Mouse (Mus musculus): Measurements from ENCODE around the gene Ocrl. TPM values are rescaled to one million over a fixed set of nuclear protein-coding genes. Genes with fewer than 3 reads are reported as not detected.

The Ocrl gene
- polyA plus RNA-seq, 1 experiment from 2014 or later = 24.3 TPM

DNA sequence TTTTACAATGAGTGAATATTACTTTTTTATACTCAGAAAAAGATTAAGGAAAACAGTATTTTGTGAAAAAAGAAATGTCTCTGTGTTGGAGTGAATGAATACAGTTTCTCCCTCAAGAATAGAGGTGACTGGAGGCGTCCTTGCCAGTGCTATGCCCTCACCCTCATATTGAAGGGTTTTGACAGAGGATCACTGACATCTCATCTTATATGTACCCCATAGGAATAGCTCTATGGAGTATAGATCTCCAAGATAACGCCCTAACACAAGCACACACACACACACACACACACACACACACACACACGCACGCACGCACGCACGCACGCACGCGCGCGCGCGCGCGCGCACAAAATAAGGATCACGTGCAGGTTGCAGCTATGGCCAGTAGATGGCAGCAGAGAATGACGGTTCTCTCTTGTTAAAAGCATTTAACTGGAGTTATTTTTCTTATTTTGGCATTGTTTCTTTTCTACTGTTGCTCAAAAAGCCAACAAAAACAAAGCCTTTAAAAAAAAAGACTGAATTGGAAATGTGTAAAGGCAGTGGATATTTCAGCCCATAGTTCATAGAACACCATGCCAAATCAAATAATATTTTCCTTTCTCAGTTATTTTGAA, 72.9 kb downstream of the Ocrl start:
- in situ Hi-C loops (cut with MboI; ENCODE audit: low pct_unique_long_range_greater_than_20kb) = no loop called here
- DNase-seq (ENCODE audit: low read depth, low spot score) (no peak), ATAC-seq (no peak)
- ChIA-PET POLR2A (interaction anchor here (0.7 kb wide), 1 partner anchor 386 kb away, joined by 3 read pairs; no protein-coding TSS in a partner anchor), CTCF (interaction anchor here (1.0 to 1.4 kb wide), 4 partner anchors 8 to 425 kb away, joined by 3 to 8 read pairs (median 5); no protein-coding TSS in a partner anchor)
- TF ChIP-seq CTCF (IDR thresholded peaks at IDR 0.05) = peak; percentile 45
- H3K27me3 ChIP-seq = peaks cover 26% of the 10 kb centered on the region

GRCm38 (mm10) chrX:47988024-47988423, 75.8 kb downstream of the Ocrl start:
- ATAC-seq = no peak
- ChIA-PET CTCF (no interaction called here), POLR2A (no interaction called here)
- no peak for TF ChIP-seq CTCF (IDR thresholded peaks at IDR 0.05)
- DNase-seq (ENCODE audit: low read depth, low spot score) = no peak
- peaks cover 16% of the 10 kb centered on the region for H3K27me3 ChIP-seq
- in situ Hi-C loops (cut with MboI; ENCODE audit: low pct_unique_long_range_greater_than_20kb) = no loop called here

GRCm38 (mm10) chrX:47992606-47993005, 80.4 kb downstream of the Ocrl start:
- in situ Hi-C loops (cut with MboI; ENCODE audit: low pct_unique_long_range_greater_than_20kb) = loop anchor here (10.0 kb wide), 2 partner anchors 282 to 412 kb away; no protein-coding TSS in a partner anchor
- ATAC-seq (no peak), DNase-seq (ENCODE audit: low read depth, low spot score) (no peak)
- CTCF ChIA-PET = interaction anchor here (1.2 kb wide), 1 partner anchor 26 kb away, joined by 3 read pairs; no protein-coding TSS in a partner anchor
- POLR2A ChIA-PET = no interaction called here
- peaks cover 6% of the 10 kb centered on the region for H3K27me3 ChIP-seq
- peak; percentile 81 for TF ChIP-seq CTCF (IDR thresholded peaks at IDR 0.05)

DNA sequence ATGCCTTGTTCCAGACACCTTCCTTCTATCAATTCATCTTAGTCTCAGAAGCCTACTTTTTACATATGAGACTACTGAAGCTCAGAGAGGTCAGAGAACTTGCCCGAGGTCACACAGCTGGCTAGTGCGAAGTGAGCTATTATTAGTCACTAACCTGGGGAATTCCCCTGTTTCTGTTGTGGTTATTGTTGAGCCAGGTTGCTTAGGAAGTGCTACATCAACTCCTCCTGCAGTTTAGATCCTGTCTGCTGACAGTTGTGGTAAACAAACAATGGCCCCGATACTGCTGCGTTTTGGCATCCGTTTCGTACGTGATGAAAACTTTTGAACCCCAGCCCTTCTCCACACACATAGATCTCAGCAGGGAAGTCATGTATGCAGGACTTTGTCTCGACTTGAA, 86.2 kb downstream of the Ocrl start:
- TF ChIP-seq CTCF (IDR thresholded peaks at IDR 0.05) = no peak
- peaks cover 4% of the 10 kb centered on the region for H3K27me3 ChIP-seq
- ChIA-PET POLR2A (no interaction called here), CTCF (no interaction called here)
- ATAC-seq = no peak
- no peak for DNase-seq (ENCODE audit: low read depth, low spot score)
- in situ Hi-C loops (cut with MboI; ENCODE audit: low pct_unique_long_range_greater_than_20kb) = loop anchor here (10.0 kb wide), 2 partner anchors 276 to 406 kb away; no protein-coding TSS in a partner anchor

DNA sequence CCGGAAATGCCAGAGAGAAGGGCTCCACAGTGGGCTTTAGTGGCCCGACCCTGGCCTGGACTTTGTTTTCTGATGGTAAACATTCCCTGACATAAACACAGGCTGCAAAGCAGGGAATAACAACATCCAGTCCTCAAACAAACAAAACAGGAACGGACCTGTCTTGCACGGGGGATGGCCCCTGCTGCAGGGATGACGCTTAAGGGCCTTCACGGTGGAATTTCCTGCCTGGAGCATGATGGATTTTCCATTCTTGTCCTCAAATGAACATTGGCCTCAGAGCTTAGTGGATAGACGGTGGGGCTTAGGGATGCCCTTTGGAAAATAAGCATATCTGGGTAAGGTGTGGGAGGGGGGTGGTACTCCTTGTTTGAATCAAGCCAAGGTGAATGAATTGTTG, 89.0 kb downstream of the Ocrl start:
- no peak for DNase-seq (ENCODE audit: low read depth, low spot score)
- H3K27me3 ChIP-seq = peaks cover 10% of the 10 kb centered on the region
- ChIA-PET CTCF (no interaction called here), POLR2A (interaction anchor here (0.6 kb wide), 1 partner anchor 264 kb away, joined by 3 read pairs; no protein-coding TSS in a partner anchor)
- no peak for ATAC-seq
- in situ Hi-C loops (cut with MboI; ENCODE audit: low pct_unique_long_range_greater_than_20kb) = no loop called here
- no peak for TF ChIP-seq CTCF (IDR thresholded peaks at IDR 0.05)

DNA sequence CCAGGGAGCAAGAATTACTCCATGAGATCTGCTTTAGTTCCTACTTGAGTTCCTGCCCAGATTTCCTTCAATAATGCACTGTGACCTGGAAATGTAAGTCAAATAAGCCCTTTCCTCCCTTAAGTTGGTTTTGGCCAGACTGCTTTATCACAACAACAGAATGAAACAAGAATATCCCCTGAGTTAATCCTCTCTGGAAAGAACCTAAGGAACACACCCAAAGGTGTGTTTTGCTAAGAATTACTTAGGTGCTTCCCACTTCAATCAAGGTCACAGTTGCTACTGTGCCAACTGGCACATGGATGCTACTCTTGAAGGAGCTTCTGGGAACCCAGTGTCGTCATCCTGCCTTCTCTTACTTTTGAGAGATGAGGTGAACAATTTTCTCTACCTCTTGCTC, 92.6 kb downstream of the Ocrl start:
- CTCF ChIA-PET = no interaction called here
- in situ Hi-C loops (cut with MboI; ENCODE audit: low pct_unique_long_range_greater_than_20kb) = no loop called here
- no peak for TF ChIP-seq CTCF (IDR thresholded peaks at IDR 0.05)

GRCm38 (mm10) chrX:48006062-48006461, 93.9 kb downstream of the Ocrl start:
- POLR2A ChIA-PET = no interaction called here
- no peak for TF ChIP-seq CTCF (IDR thresholded peaks at IDR 0.05)
- DNase-seq (ENCODE audit: low read depth, low spot score) (no peak), ATAC-seq (no peak)
- in situ Hi-C loops (cut with MboI; ENCODE audit: low pct_unique_long_range_greater_than_20kb) = no loop called here
- H3K27me3 ChIP-seq = peaks cover 10% of the 10 kb centered on the region
- CTCF ChIA-PET = no interaction called here

More for the DNA sequence above, 92.6 kb downstream of the Ocrl start:
- no peak for DNase-seq (ENCODE audit: low read depth, low spot score)
- POLR2A ChIA-PET = no interaction called here
- no peak for ATAC-seq
- H3K27me3 ChIP-seq = peaks cover 10% of the 10 kb centered on the region

DNA sequence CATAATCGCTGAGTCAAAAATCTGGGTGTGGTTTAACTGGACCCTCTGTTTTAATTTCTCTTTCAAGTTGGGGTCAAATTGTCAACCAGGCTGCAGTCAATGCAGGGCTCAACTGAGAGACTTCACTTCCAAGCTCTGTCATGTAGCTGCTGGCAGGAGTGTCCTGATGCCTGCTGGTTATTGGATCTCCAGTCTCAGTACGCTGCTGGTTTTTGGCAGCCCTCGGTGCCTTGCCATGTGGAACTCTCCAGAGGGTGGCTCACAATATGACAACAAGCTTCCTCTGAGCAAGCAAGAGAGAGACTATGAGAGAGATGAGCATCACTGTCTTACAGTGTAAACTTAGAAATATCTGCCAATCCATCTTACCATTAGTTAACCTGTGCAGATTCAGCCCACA, 99.5 kb downstream of the Ocrl start:
- no peak for ATAC-seq
- TF ChIP-seq CTCF (IDR thresholded peaks at IDR 0.05) = no peak
- no peak for DNase-seq (ENCODE audit: low read depth, low spot score)
- ChIA-PET CTCF (no interaction called here), POLR2A (no interaction called here)
- peaks cover 12% of the 10 kb centered on the region for H3K27me3 ChIP-seq
- in situ Hi-C loops (cut with MboI; ENCODE audit: low pct_unique_long_range_greater_than_20kb) = no loop called here

Other genes with a start within 250 kb of the Ocrl start
- gene Smarca1, start 19.4 kb upstream of the Ocrl start, polyA plus RNA-seq (2021) = 0.04 TPM
- 2.3 TPM for gene Apln, start 122.5 kb downstream of the Ocrl start, polyA plus RNA-seq (2021)
- 0.08 TPM for gene Xpnpep2, start 196.3 kb downstream of the Ocrl start, polyA plus RNA-seq (2021)
- not detected for gene Sash3, start 234.0 kb downstream of the Ocrl start, polyA plus RNA-seq (2021)